Mouse (Mus musculus) effector memory CD4-positive, alpha-beta T cell, adult 5 months (primary cell): ENCODE measurements around the gene Gbp9. TPM values are rescaled to one million over a fixed set of nuclear protein-coding genes. Genes with fewer than 3 reads are reported as not detected.

Source experiments
- polyA plus RNA-seq: library from polyadenylated mRNA; unstranded; fragments of 100-300 nt; shearing (Covaris generic); gene quantifications from one replicate; pipeline ENCODE4 v1.2.1, GENCODE M21; 2017

Gene Gbp9
- 88.8 TPM for polyA plus RNA-seq

DNA sequence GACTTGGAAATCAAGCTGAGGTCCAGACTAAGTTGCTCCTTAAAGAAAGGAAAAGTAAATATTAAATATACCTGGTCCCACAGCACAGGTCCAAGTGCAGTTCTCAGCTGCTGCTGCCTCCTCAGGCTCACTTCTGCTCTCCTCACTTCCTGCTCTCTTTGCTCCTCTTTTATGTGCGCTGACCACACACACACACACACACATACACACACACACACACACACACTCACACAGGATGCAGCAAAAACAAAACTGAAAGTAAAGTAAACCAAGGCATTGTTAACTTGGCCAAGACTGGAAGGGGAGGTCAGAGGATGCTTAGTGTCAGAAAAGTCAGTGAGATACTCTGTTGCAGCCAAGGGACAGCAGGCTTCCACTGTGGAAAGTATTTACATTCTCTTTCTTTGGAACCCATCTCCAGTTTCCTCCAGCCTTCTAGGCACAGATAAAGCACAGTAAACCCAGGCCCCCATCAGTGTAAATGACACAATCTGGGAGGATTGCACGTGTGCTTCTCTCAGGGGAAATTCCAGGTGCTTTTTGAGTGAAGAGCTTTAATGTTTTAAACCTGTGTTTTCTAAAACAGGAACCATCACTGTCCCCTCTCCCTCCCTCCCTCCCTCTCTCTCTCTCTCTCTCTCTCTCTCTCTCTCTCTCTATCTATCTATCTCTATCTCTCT is at the start of gene Gbp9, which contains the start of the genes Gbp8 and Gbp4:
Gene Gbp9 (minus strand): TSS at position 131 of the 680 bp plus-strand sequence.
Gene Gbp8 (minus strand): TSS at position 132 of the 680 bp plus-strand sequence.
Gene Gbp4 (minus strand): TSS at position 178 of the 680 bp plus-strand sequence.

Other genes with a start within 250 kb of the Gbp9 start
- gene Abcg3, start 156.8 kb downstream of the Gbp9 start, polyA plus RNA-seq, result 12.7 TPM
- 58.9 TPM for gene Gbp8, start within 50 bp of the Gbp9 start, polyA plus RNA-seq
- gene Gbp4, start within 50 bp of the Gbp9 start, polyA plus RNA-seq, result 136 TPM
- gene Gbp10, start 100.0 kb upstream of the Gbp9 start, polyA plus RNA-seq, result 8.8 TPM
- gene Gm43302, start 154.2 kb upstream of the Gbp9 start, polyA plus RNA-seq, result 0.42 TPM
- gene Gbp6, start 154.2 kb upstream of the Gbp9 start, polyA plus RNA-seq, result 43.4 TPM